Mouse (Mus musculus): ENCODE data around the gene Gm13287. TPM values are rescaled to one million over a fixed set of nuclear protein-coding genes. Genes with fewer than 3 reads are reported as not detected.
"Not testable (repeated sequence)": the region's sequence is repeated elsewhere in the genome, so short reads cannot be mapped to it uniquely, and the experiment has no call there.

The Gm13287 gene
- polyA plus RNA-seq, 1 experiment from 2014 or later = not detected

GRCm38 (mm10) chr4:88793936-88794675, 8.9 kb upstream of the Gm13287 start, which contains the start of gene Gm13275:
TSS of gene Gm13275 (plus strand) at chr4:88794487.
- DNase-seq (ENCODE audit: low spot score) = not testable (repeated sequence)

DNA sequence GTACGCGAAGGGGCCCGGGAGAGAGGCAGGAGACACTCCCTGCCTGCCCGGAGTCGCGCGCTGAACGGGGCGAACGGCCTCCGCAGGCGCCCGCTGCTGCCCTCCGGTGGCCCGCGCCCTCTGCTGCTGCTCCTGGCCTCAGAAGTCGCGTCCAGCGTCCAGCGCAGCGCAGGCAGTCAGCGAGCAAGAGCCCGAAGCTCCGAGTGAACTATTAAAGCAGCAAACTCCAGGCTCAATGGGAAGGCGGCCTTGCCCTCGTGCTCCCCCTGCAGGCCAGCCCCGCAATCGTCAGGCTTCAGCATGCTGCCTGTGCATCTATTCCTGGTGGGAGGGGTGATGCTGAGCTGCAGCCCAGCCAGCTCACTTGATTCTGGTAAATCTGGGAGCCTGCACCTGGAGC, 6.0 kb upstream of the Gm13287 start, which contains the start of gene Gm13279:
Gene Gm13279, plus strand, starts transcription at position 301 of the 400 bp plus-strand sequence.
- DNase-seq (ENCODE audit: low spot score) = not testable (repeated sequence)

DNA sequence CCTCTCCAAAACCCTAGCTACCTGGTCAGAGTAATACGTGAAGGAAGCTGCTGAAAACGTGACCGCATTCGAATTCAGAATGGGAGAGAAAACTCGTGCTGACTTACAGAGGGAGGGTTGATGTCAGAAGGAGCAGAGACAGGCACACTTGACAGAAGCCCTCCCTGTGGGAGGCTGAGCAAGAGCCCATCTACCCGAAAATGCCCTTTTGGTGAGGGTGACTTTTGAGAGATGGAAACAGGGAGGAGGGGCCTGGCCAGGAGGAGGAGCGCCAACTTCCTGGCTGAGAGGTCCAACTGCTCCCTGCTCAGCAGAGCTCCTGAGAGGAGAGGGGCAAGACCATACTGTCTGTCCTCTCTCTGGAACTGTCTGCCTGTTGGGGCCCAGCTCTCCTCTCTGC, 3.7 kb upstream of the Gm13287 start, which contains the start of gene Gm13285:
Gene Gm13285, plus strand, starts transcription at position 301 of the 400 bp plus-strand sequence.
- not testable (repeated sequence) for DNase-seq (ENCODE audit: low spot score)

GRCm38 (mm10) chr4:88805231-88805630, 2.2 kb downstream of the Gm13287 start, which contains the start of gene Gm13288:
TSS of gene Gm13288 (plus strand) at chr4:88805531.
- not testable (repeated sequence) for DNase-seq (ENCODE audit: low spot score)

DNA sequence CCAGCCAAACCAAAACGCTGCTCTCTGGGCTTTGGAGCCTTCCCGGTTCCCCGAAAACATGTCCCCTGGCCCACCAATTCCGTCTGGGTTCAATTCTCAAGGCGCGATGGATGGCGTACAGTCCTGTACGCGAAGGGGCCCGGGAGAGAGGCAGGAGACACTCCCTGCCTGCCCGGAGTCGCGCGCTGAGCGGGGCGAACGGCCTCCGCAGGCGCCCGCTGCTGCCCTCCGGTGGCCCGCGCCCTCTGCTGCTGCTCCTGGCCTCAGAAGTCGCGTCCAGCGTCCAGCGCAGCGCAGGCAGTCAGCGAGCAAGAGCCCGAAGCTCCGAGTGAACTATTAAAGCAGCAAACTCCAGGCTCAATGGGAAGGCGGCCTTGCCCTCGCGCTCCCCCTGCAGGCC, 2.7 kb downstream of the Gm13287 start:
- not testable (repeated sequence) for DNase-seq (ENCODE audit: low spot score)

DNA sequence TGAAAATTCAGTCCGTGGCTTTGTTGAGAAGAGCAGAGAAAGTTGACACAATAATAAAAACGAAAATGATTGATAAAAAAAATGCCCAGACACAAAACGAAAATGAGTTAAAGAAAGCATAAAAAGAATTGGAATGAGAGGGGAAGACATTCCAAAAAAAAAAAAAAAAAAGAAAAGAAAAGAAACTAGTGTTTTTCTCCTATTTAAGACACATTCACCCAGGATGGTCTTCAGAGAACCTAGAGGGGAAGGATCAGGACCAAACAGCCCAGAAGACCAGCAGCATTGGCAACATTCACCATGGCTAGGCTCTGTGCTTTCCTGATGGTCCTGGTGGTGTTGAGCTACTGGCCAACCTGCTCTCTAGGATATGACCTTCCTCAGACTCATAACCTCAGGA, 12.9 kb downstream of the Gm13287 start, which contains the start of gene Ifna7:
Gene Ifna7, plus strand, starts transcription at position 301 of the 400 bp plus-strand sequence.
- DNase-seq (ENCODE audit: low spot score) = no peak

GRCm38 (mm10) chr4:88819659-88820058, 16.6 kb downstream of the Gm13287 start, which contains the start of gene Ifna11:
TSS of gene Ifna11 (plus strand) at chr4:88819959.
- DNase-seq (ENCODE audit: low spot score) = no peak

GRCm38 (mm10) chr4:88822995-88823394, 19.9 kb downstream of the Gm13287 start:
- DNase-seq (ENCODE audit: low spot score) = peak; percentile 29

GRCm38 (mm10) chr4:88827116-88827515, 24.1 kb downstream of the Gm13287 start, which contains the start of gene Ifna6:
TSS of gene Ifna6 (plus strand) at chr4:88827416.
- not testable (repeated sequence) for DNase-seq (ENCODE audit: low spot score)

- peak; percentile 45 for DNase-seq (ENCODE audit: low spot score)
These were observed 27.5 kb downstream of the Gm13287 start for GRCm38 (mm10) chr4:88830523-88830922.

DNA sequence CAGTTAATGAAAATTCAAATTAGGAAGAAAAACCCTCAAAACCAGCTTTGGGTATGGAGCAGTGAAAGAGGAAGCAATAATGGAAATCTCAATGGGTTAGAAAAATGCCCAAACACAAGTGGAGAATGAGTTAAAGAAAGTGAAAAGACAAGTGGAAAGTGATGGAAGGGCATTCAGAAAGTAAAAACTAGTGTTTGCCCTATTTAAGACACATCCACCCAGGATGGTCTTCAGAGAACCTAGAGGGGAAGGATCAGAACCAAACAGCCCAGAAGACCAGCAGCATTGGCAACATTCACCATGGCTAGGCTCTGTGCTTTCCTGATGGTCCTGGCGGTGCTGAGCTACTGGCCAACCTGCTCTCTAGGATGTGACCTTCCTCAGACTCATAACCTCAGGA, 32.2 kb downstream of the Gm13287 start, which contains the start of gene Ifna5:
Gene Ifna5, plus strand, starts transcription at position 301 of the 400 bp plus-strand sequence.
- not testable (repeated sequence) for DNase-seq (ENCODE audit: low spot score)

DNA sequence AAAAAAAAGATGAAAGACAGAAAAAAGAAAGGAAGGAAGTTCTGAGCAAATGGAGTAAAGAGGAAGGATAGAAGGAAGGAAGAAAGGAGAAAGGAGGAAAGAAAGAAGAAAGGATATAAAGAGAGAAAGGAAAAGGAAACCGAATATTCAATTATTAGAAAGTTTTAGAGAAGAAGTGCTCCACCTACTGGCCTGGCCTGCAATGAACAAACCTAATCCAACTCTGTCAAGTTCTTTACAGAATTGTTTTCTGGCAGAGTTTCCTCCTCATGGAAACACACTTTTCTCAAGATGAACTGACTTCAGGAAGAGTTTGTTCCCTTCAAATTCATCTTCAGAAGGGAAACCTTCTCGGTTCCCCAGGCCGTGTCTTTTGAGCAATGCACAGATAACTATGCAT, 35.8 kb downstream of the Gm13287 start:
- DNase-seq (ENCODE audit: low spot score) = peak; percentile 17

DNA sequence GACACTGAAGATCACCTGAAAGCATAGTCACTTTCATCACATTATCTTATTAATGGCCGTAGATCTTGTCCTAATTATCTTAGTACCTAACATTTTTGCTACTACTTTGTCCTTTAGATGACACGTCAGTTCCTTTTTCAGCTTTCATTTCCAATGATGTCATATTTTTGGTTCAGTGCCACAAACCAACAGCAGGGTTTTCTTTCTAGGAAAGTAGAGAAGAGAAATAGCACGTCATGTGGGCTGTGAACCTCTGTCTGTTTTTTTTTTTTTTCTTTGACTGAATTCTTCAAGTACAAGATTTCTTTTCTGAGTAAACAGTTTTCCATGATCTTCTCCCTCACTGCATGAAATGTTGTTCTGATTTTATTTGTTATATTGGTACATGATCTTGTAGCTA, 37.0 kb downstream of the Gm13287 start:
- DNase-seq (ENCODE audit: low spot score) = no peak

DNA sequence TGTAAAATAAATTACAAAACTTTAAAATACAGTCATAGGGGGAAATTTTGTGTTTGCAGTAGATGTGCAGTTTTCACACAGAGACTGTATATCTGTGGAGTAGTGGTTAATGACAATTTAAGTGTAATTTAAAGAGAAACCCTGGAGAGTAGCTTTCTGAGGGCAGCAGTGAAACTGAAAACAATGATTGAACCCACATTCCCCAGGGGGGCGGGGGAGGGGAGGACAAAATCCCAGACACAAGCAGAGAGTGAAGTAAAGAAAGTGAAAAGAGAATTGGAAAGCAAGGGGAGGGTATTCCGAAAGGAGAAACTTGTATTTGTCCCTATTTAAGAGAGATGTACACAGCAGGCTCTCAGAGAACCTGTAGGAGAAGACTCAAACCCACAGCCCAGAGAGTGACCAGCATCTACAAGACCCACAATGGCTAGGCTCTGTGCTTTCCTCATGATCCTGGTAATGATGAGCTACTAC, 38.4 kb downstream of the Gm13287 start, which contains the start of gene Ifna4:
Gene Ifna4, plus strand, starts transcription at position 424 of the 474 bp plus-strand sequence.
- DNase-seq (ENCODE audit: low spot score) = no peak

- no peak for DNase-seq (ENCODE audit: low spot score)
These were observed 42.3 kb downstream of the Gm13287 start for GRCm38 (mm10) chr4:88845334-88845733.

DNA sequence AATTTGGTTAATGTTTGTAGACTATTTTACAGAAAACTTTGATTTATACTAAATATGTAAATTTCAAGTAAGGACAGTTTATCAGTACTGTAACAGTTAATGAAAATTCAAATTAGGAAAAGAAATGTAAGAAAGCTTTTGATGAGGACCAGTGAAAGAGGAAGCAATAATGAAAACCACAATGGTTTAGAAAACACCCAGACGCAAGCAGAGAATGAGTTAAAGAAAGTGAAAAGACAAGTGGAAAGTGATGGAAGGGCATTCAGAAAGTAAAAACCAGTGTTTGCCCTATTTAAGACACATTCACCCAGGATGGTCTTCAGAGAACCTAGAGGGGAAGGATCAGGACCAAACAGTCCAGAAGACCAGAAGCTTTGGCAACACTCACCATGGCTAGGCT, 46.6 kb downstream of the Gm13287 start, which contains the start of gene Ifna1:
Gene Ifna1, plus strand, starts transcription at position 390 of the 400 bp plus-strand sequence.
- no peak for DNase-seq (ENCODE audit: low spot score)

GRCm38 (mm10) chr4:88851026-88851763, 48.1 kb downstream of the Gm13287 start:
- no peak for DNase-seq (ENCODE audit: low spot score)
